Mouse (Mus musculus) left cerebral cortex, postnatal 25 days (tissue): Measurements from ENCODE around the gene Ipo11. TPM values are rescaled to one million over a fixed set of nuclear protein-coding genes. Genes with fewer than 3 reads are reported as not detected.

ENCODE experiments used
- DNase-seq, 2 experiments: peaks; one replicate each; pipeline ENCODE4 v3.0.0; 2022; ENCODE audit warnings: low spot score in 2 of 2, mixed read lengths in 1 of 2
- intact Hi-C: fragments of 180-260 bp; cut with DNase I; formaldehyde crosslinking; loops from one replicate; pipeline ENCODE4 v1.15.1; 2025
- total RNA-seq, 2 experiments: library from RNA; stranded (reverse); gene quantifications; 2 replicates each; pipeline ENCODE4 v1.2.3; 2021

Gene Ipo11
- total RNA-seq, 2 experiments from 2014 or later, result 56.9 to 58.8 TPM

DNA sequence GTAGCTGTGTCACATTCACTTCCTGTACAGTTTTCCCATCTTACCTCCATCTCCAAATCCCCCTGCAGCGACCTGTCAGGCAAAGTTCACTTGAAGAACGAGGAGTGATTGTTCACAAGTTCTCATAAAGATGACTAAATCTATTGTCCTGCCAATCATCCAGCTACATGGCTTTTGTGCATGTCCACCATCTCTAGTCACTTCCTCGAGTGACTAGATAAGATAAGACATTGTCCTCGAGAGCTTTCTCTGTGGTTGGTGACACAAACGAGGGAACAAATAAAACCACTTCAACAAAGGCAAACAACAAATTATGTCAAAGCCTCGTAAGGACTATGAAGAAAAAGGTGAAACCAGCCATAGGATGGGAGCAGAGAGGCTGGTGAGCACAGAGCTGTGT, 191.6 kb downstream of the Ipo11 start:
- intact Hi-C loops, result no loop called here
- no peak for DNase-seq

Other genes with a start within 250 kb of the Ipo11 start
- 10 to 100 TPM; 23.3 to 23.4 TPM for gene Dimt1, start 10.2 kb upstream of the Ipo11 start, total RNA-seq
- gene Kif2a, start 85.2 kb upstream of the Ipo11 start, total RNA-seq, result 100 to 1,000 TPM in 1 of 2 experiments, 10 to 100 TPM in 1; 97.7 to 111 TPM